Mouse (Mus musculus) c-Kit-negative CD71-positive TER-119-positive erythroid progenitor cells, embryonic 14.5 days (primary cell): ENCODE measurements around the gene Cd36.
"Not testable (repeated sequence)": the region's sequence is repeated elsewhere in the genome, so short reads cannot be mapped to it uniquely, and the experiment has no call there.

Experiments used
- DNase-seq: peaks from one replicate; pipeline ENCODE4 v3.0.0-alpha.2; 2013; ENCODE audit warnings: low read depth, low spot score

Cd36 gene

GRCm38 (mm10) chr5:17888598-17888997 lies at the start of gene Cd36:
TSS of gene Cd36 (minus strand) at chr5:17888801.
- DNase-seq = no peak

GRCm38 (mm10) chr5:17934501-17934900 lies 45.9 kb upstream of the Cd36 start:
- DNase-seq = no peak

- DNase-seq = not testable (repeated sequence)
Observed at GRCm38 (mm10) chr5:17931588-17931987, 43.0 kb upstream of the Cd36 start.

- DNase-seq = no peak
Observed at GRCm38 (mm10) chr5:17929006-17929567, 40.5 kb upstream of the Cd36 start.

- DNase-seq = no peak
Observed at GRCm38 (mm10) chr5:17928471-17928870, 39.9 kb upstream of the Cd36 start.

DNA sequence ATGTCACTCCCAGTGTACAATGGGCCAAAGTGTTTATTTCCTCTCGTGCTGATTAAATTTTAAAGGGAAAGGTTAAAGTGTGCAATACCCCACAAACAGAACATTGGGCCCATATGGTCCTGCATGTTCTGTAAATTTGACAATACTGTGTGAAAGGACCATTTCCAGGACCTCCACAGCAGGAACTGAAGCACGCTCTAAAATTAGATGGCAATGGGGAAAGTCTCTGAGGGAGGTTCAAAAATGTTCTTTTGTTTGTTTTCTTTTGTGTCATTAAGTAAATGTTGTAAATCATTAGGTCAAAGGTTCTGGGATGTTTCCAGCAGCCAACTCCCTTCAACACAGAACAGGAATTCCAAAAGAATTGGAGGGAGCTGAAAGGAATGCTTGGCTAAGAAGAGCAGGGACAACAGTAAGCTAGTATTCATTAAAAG lies 35.5 kb upstream of the Cd36 start:
- DNase-seq = no peak

- no peak for DNase-seq
Observed at GRCm38 (mm10) chr5:17923648-17924047, 35.0 kb upstream of the Cd36 start.

- DNase-seq = no peak
Observed at GRCm38 (mm10) chr5:17918966-17919365, 30.4 kb upstream of the Cd36 start.

- no peak for DNase-seq
Observed at GRCm38 (mm10) chr5:17904766-17905165, 16.2 kb upstream of the Cd36 start.

GRCm38 (mm10) chr5:17898948-17899347 lies 10.3 kb upstream of the Cd36 start:
- DNase-seq = no peak

DNA sequence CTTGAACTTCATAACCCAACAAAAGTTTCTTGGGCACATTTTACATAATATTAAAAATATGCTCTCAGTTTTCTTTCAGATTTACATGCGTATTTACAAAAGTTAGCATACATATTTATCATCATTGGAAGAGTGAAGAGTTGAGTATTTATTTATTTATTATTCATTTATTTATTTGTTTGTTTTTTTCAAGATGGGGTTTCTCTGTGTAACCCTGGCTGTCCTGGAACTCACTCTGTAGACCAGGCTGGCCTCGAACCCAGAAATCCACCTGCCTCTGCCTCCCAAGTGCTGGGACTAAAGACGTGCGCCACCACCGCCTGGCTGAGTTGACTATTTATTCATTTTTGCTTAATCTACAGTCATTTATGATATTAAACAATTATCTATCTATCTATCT lies 9.0 kb upstream of the Cd36 start:
- DNase-seq = not testable (repeated sequence)

GRCm38 (mm10) chr5:17893577-17894172 lies 5.1 kb upstream of the Cd36 start:
- no peak for DNase-seq

GRCm38 (mm10) chr5:17889291-17889690 lies 690 bp upstream of the Cd36 start:
- DNase-seq = no peak

DNA sequence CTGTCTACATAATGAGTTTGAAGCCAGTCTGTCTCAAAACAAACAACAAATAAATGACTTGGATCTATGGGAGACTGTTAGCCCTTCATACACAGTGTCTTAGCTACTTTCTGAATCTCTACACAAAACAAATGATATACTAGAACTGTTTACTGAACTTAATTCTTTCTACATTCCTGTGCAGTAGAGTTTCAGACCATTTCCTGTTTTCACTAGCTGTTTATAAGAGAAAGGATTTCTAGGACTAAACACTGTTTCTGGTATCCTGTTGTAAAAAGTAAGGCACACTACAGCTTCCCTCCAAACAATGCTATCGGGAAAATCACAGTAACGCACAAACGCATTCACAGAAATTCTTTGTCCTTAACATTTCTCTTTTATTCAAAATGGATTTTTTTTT lies 2.2 kb downstream of the Cd36 start:
- no peak for DNase-seq

DNA sequence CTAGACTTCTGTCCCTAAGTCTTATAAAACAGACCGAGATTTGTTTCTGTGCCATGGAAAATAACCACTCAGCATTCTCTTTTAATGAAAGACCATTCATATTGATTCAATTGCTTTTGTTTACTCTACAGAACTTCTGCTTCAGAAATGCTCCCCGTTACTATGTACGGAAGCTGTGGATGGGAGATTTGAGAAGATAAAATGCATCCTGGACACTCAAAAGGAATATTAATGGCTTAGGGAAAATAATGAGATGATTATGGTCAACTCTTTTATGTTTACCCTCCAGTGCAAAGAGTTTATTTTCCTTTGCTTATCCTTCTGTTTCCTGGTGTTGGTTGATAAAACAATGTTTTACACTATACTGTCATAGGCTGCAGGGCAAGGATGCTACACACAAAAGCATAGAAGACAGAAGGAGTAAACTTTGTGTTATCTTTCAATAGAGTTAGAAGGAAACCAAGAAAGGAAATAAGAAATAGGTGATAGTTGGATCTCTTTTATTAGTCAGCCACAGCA lies 5.2 kb downstream of the Cd36 start:
- DNase-seq = no peak

- DNase-seq = no peak
Observed at GRCm38 (mm10) chr5:17881542-17881896, 7.1 kb downstream of the Cd36 start.

GRCm38 (mm10) chr5:17880799-17881541 lies 7.6 kb downstream of the Cd36 start:
- DNase-seq = no peak

GRCm38 (mm10) chr5:17879924-17880323 lies 8.7 kb downstream of the Cd36 start:
- DNase-seq = no peak

GRCm38 (mm10) chr5:17877044-17877443 lies 11.6 kb downstream of the Cd36 start:
- DNase-seq = no peak

DNA sequence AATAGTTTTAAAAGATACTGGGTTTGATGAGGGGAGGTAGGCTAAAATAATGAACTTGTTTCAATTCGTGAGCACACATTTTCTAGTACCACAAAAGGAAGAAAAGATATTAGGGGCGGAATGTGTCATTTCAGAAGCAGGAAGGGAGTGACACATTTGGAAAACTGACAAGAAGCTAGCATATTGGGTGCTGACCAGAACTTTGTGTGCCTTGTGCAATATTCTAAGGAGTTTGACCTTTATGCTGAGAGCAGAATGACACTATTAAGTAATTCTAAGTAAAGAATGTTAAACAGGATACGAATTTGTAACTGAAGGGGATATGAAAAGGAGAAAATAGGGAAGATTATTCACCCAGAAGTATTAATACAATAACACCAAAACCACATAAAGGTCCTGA lies 12.0 kb downstream of the Cd36 start:
- no peak for DNase-seq

GRCm38 (mm10) chr5:17874335-17874734 lies 14.3 kb downstream of the Cd36 start:
- DNase-seq = no peak

DNA sequence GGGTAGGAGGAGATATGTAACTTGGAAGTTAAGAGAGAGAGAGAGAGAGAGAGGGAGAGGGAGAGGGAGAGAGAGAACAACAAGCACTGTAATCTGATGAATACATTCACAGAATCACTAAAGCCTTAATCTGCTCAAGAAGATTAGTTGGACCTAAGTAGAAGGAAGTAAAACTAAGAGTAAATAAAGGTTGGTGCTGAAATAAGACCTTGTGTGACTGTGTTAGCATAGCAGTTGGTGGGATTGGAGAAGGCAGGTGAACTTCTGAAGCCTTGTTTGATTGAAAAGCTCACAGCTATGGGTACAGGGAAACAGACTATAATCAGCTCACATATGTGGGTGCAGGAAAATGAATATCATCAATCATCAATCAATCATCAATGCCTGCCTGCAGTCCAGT lies 23.2 kb downstream of the Cd36 start:
- DNase-seq = no peak

- DNase-seq = no peak
Observed at GRCm38 (mm10) chr5:17863085-17863484, 25.5 kb downstream of the Cd36 start.
